Mouse (Mus musculus): ENCODE measurements around the gene Map3k7. TPM values are rescaled to one million over a fixed set of nuclear protein-coding genes. Genes with fewer than 3 reads are reported as not detected.

Map3k7 gene
- polyA plus RNA-seq, 1 experiment from 2014 or later: 26.7 TPM

- no peak overlapping the region for H3K4me3 ChIP-seq (ENCODE audit: inconsistent target)
- no peak overlapping the region for H3K27ac ChIP-seq
- H3K36me3 ChIP-seq (ENCODE audit: inconsistent target): no peaks in the 10 kb centered on the region
- 100% methylated on average over 2 of the region's 2 CpGs for whole genome bisulfite sequencing (ENCODE audit: missing documents)
- H3K79me2 ChIP-seq (ENCODE audit: inconsistent target): no peaks in the 10 kb centered on the region
These were observed 20.9 kb upstream of the Map3k7 start for GRCm38 (mm10) chr4:31943045-31943444.

GRCm38 (mm10) chr4:31964194-31964875 is 438 bp downstream of the Map3k7 start:
- Histone ChIP-seq H3K79me2 (ENCODE audit: inconsistent target) (peaks cover 61% of the 10 kb centered on the region), H3K27ac (no peak overlapping the region; the same call in 1 of the 2 replicates), H3K36me3 (ENCODE audit: inconsistent target) (no peaks in the 10 kb centered on the region), H3K4me3 (ENCODE audit: inconsistent target) (peak overlapping the region; percentile 85)
- under 1% methylated on average over 47 of the region's 47 CpGs for WGBS (ENCODE audit: missing documents)

GRCm38 (mm10) chr4:31965208-31965607 is 1.3 kb downstream of the Map3k7 start:
- 47% methylated on average over 2 of the region's 2 CpGs for WGBS (ENCODE audit: missing documents)
- peaks cover 70% of the 10 kb centered on the region for H3K79me2 ChIP-seq (ENCODE audit: inconsistent target)
- no peak overlapping the region for H3K27ac ChIP-seq
- H3K4me3 ChIP-seq (ENCODE audit: inconsistent target): peak overlapping the region; percentile 85
- no peaks in the 10 kb centered on the region for H3K36me3 ChIP-seq (ENCODE audit: inconsistent target)

- H3K36me3 ChIP-seq (ENCODE audit: inconsistent target): peaks cover 1% of the 10 kb centered on the region; the same call in 1 of the 2 replicates
- H3K4me3 ChIP-seq (ENCODE audit: inconsistent target): no peak overlapping the region
- whole genome bisulfite sequencing (ENCODE audit: missing documents): 100% methylated on average over 1 of the region's 1 CpGs
- H3K27ac ChIP-seq: no peak overlapping the region
- H3K79me2 ChIP-seq (ENCODE audit: inconsistent target): peaks cover 100% of the 10 kb centered on the region
These were observed 7.5 kb downstream of the Map3k7 start for GRCm38 (mm10) chr4:31971437-31971836.

GRCm38 (mm10) chr4:31972181-31972580 is 8.3 kb downstream of the Map3k7 start:
- WGBS (ENCODE audit: missing documents): 48% methylated on average over 6 of the region's 6 CpGs

GRCm38 (mm10) chr4:31975260-31975950 is 11.5 kb downstream of the Map3k7 start:
- 87% methylated on average over 3 of the region's 3 CpGs for WGBS (ENCODE audit: missing documents)
- Histone ChIP-seq H3K27ac (no peak overlapping the region), H3K79me2 (ENCODE audit: inconsistent target) (peaks cover 60% of the 10 kb centered on the region), H3K36me3 (ENCODE audit: inconsistent target) (peaks cover 36% of the 10 kb centered on the region; the same call in 1 of the 2 replicates), H3K4me3 (ENCODE audit: inconsistent target) (no peak overlapping the region)

More at GRCm38 (mm10) chr4:31972181-31972580, 8.3 kb downstream of the Map3k7 start:
- peaks cover 93% of the 10 kb centered on the region for H3K79me2 ChIP-seq (ENCODE audit: inconsistent target)
- H3K27ac ChIP-seq: no peak overlapping the region
- H3K4me3 ChIP-seq (ENCODE audit: inconsistent target): no peak overlapping the region
- peaks cover 9% of the 10 kb centered on the region; the same call in 1 of the 2 replicates for H3K36me3 ChIP-seq (ENCODE audit: inconsistent target)

GRCm38 (mm10) chr4:31981863-31982262 is 18.0 kb downstream of the Map3k7 start:
- Histone ChIP-seq H3K36me3 (ENCODE audit: inconsistent target) (peaks cover 57% of the 10 kb centered on the region), H3K27ac (no peak overlapping the region), H3K79me2 (ENCODE audit: inconsistent target) (no peaks in the 10 kb centered on the region), H3K4me3 (ENCODE audit: inconsistent target) (no peak overlapping the region)
- 98% methylated on average over 8 of the region's 8 CpGs for WGBS (ENCODE audit: missing documents)

GRCm38 (mm10) chr4:31993386-31993785 is 29.5 kb downstream of the Map3k7 start:
- Histone ChIP-seq H3K36me3 (ENCODE audit: inconsistent target) (peaks cover 55% of the 10 kb centered on the region), H3K79me2 (ENCODE audit: inconsistent target) (no peaks in the 10 kb centered on the region), H3K27ac (no peak overlapping the region), H3K4me3 (ENCODE audit: inconsistent target) (no peak overlapping the region)
- WGBS (ENCODE audit: missing documents): 92% methylated on average over 2 of the region's 2 CpGs

GRCm38 (mm10) chr4:31993865-31994264 is 30.0 kb downstream of the Map3k7 start:
- Histone ChIP-seq H3K79me2 (ENCODE audit: inconsistent target) (no peaks in the 10 kb centered on the region), H3K27ac (no peak overlapping the region), H3K36me3 (ENCODE audit: inconsistent target) (peaks cover 55% of the 10 kb centered on the region), H3K4me3 (ENCODE audit: inconsistent target) (no peak overlapping the region)
- 80% methylated on average over 1 of the region's 1 CpGs for WGBS (ENCODE audit: missing documents)

GRCm38 (mm10) chr4:32001498-32001897 is 37.6 kb downstream of the Map3k7 start:
- WGBS (ENCODE audit: missing documents): 100% methylated on average over 3 of the region's 3 CpGs
- Histone ChIP-seq H3K4me3 (ENCODE audit: inconsistent target) (no peak overlapping the region), H3K27ac (no peak overlapping the region), H3K36me3 (ENCODE audit: inconsistent target) (peaks cover 17% of the 10 kb centered on the region), H3K79me2 (ENCODE audit: inconsistent target) (no peaks in the 10 kb centered on the region)

- H3K27ac ChIP-seq: no peak overlapping the region
- no peak overlapping the region for H3K4me3 ChIP-seq (ENCODE audit: inconsistent target)
- peaks cover 11% of the 10 kb centered on the region for H3K36me3 ChIP-seq (ENCODE audit: inconsistent target)
- H3K79me2 ChIP-seq (ENCODE audit: inconsistent target): no peaks in the 10 kb centered on the region
- 59% methylated on average over 6 of the region's 6 CpGs for WGBS (ENCODE audit: missing documents)
These were observed 41.1 kb downstream of the Map3k7 start for GRCm38 (mm10) chr4:32004773-32005591.

GRCm38 (mm10) chr4:32007174-32007573 is 43.3 kb downstream of the Map3k7 start:
- Histone ChIP-seq H3K36me3 (ENCODE audit: inconsistent target) (peaks cover 5% of the 10 kb centered on the region; the same call in 1 of the 2 replicates), H3K27ac (no peak overlapping the region), H3K79me2 (ENCODE audit: inconsistent target) (no peaks in the 10 kb centered on the region), H3K4me3 (ENCODE audit: inconsistent target) (no peak overlapping the region)
- 95% methylated on average over 3 of the region's 3 CpGs for WGBS (ENCODE audit: missing documents)

- Histone ChIP-seq H3K27ac (no peak overlapping the region), H3K4me3 (ENCODE audit: inconsistent target) (no peak overlapping the region), H3K79me2 (ENCODE audit: inconsistent target) (no peaks in the 10 kb centered on the region), H3K36me3 (ENCODE audit: inconsistent target) (no peaks in the 10 kb centered on the region)
- WGBS (ENCODE audit: missing documents): 91% methylated on average over 3 of the region's 4 CpGs
These were observed 44.2 kb downstream of the Map3k7 start for GRCm38 (mm10) chr4:32008095-32008494.

- Histone ChIP-seq H3K27ac (peak overlapping the region; percentile 32), H3K36me3 (ENCODE audit: inconsistent target) (peaks cover 17% of the 10 kb centered on the region; the same call in 1 of the 2 replicates), H3K4me3 (ENCODE audit: inconsistent target) (no peak overlapping the region), H3K79me2 (ENCODE audit: inconsistent target) (no peaks in the 10 kb centered on the region)
- 11% methylated on average over 5 of the region's 5 CpGs for WGBS (ENCODE audit: missing documents)
These were observed 46.9 kb downstream of the Map3k7 start for GRCm38 (mm10) chr4:32010808-32011207.

Measured in macrophage (primary cell).